Mouse (Mus musculus) midbrain, embryonic 15.5 days (tissue): Measurements from ENCODE around the gene Sinhcaf. TPM values are rescaled to one million over a fixed set of nuclear protein-coding genes. Genes with fewer than 3 reads are reported as not detected.

Experiments
- ATAC-seq: fragments of 200-750 bp; cut with Nextera tagmentation; replicated peaks from 2 replicates; pipeline ENCODE4 v1.8.0; 2017; ENCODE audit warnings: moderate TSS enrichment
- H3K27ac ChIP-seq: fragments of 300-500 bp; sonication (generic); 2 replicates; pipeline ENCODE4 v1.5.1; 2015; ENCODE audit warnings: mild to moderate bottlenecking, inconsistent platforms
- H3K27me3 ChIP-seq: fragments of 300-500 bp; sonication (generic); replicated peaks from 2 replicates; pipeline ENCODE4 v1.6.1; 2015; ENCODE audit warnings: inconsistent platforms
- H3K36me3 ChIP-seq: fragments of 300-500 bp; sonication (generic); replicated peaks from 2 replicates; pipeline ENCODE4 v1.6.1; 2015; ENCODE audit warnings: inconsistent platforms
- H3K4me1 ChIP-seq: fragments of 300-500 bp; sonication (generic); 2 replicates; pipeline ENCODE4 v1.6.1; 2015; ENCODE audit warnings: inconsistent platforms
- H3K4me2 ChIP-seq: fragments of 300-500 bp; sonication (generic); 2 replicates; pipeline ENCODE4 v1.6.1; 2015; ENCODE audit warnings: inconsistent platforms, mild to moderate bottlenecking, moderate library complexity
- H3K4me3 ChIP-seq: fragments of 300-500 bp; sonication (generic); 2 replicates; pipeline ENCODE4 v1.5.1; 2015; ENCODE audit warnings: mild to moderate bottlenecking, inconsistent platforms
- H3K9ac ChIP-seq: fragments of 300-500 bp; sonication (generic); 2 replicates; pipeline ENCODE4 v1.6.1; 2015; ENCODE audit warnings: mild to moderate bottlenecking, inconsistent platforms
- H3K9me3 ChIP-seq: fragments of 300-500 bp; sonication (generic); 2 replicates; pipeline ENCODE4 v1.6.1; 2016; ENCODE audit warnings: inconsistent platforms
- WGBS: fragments of 180-500 bp; shearing (Covaris S2); methylation state at CpG from one replicate; pipeline ENCODE4 v1.1.7; 2015; ENCODE audit warnings: mixed read lengths; 5-methylcytosine and 5-hydroxymethylcytosine counted together
- polyA plus RNA-seq: library from polyadenylated mRNA; unstranded; fragments of >200 nt; fragmentation: Nextera tagmentation; extraction: Ambion mirVana; gene quantifications from 2 replicates; pipeline ENCODE4 v1.2.1, GENCODE M21; 2015

Sinhcaf gene
- polyA plus RNA-seq, 1 experiment from 2014 or later, result 52.1 TPM

- H3K9me3 ChIP-seq, result no peaks in the 10 kb centered on the region
- H3K4me3 ChIP-seq, result no peak overlapping the region
- no peak overlapping the region for H3K9ac ChIP-seq
- no peak overlapping the region for H3K27ac ChIP-seq
- no peaks in the 10 kb centered on the region for H3K4me1 ChIP-seq
- no peak overlapping the region for H3K4me2 ChIP-seq
- ATAC-seq, result no peak
- 17% methylated on average over 9 of the region's 9 CpGs for WGBS
- H3K27me3 ChIP-seq, result no peaks in the 10 kb centered on the region
- no peaks in the 10 kb centered on the region for H3K36me3 ChIP-seq
Observed at GRCm38 (mm10) chr6:148972059-148972848, 26.0 kb upstream of the Sinhcaf start.

GRCm38 (mm10) chr6:148971385-148971940, 25.2 kb upstream of the Sinhcaf start:
- no peak overlapping the region for H3K4me2 ChIP-seq
- WGBS, result 35% methylated on average over 9 of the region's 9 CpGs
- ATAC-seq, result no peak
- H3K4me3 ChIP-seq, result no peak overlapping the region
- no peaks in the 10 kb centered on the region for H3K9me3 ChIP-seq
- no peaks in the 10 kb centered on the region for H3K4me1 ChIP-seq
- H3K27ac ChIP-seq, result no peak overlapping the region
- no peaks in the 10 kb centered on the region for H3K36me3 ChIP-seq
- H3K9ac ChIP-seq, result no peak overlapping the region
- no peaks in the 10 kb centered on the region for H3K27me3 ChIP-seq

GRCm38 (mm10) chr6:148961285-148961684, 15.0 kb upstream of the Sinhcaf start:
- Histone ChIP-seq H3K4me1 (no peaks in the 10 kb centered on the region), H3K4me3 (no peak overlapping the region), H3K4me2 (no peak overlapping the region), H3K9me3 (no peaks in the 10 kb centered on the region), H3K9ac (no peak overlapping the region), H3K27me3 (no peaks in the 10 kb centered on the region), H3K27ac (no peak overlapping the region), H3K36me3 (no peaks in the 10 kb centered on the region)
- no peak for ATAC-seq
- WGBS, result 50% methylated on average over 1 of the region's 1 CpGs

GRCm38 (mm10) chr6:148959540-148960238, 13.4 kb upstream of the Sinhcaf start:
- Histone ChIP-seq H3K4me2 (no peak overlapping the region), H3K36me3 (no peaks in the 10 kb centered on the region), H3K9ac (no peak overlapping the region), H3K27me3 (no peaks in the 10 kb centered on the region), H3K9me3 (no peaks in the 10 kb centered on the region), H3K4me3 (no peak overlapping the region), H3K4me1 (no peaks in the 10 kb centered on the region), H3K27ac (no peak overlapping the region)
- ATAC-seq, result no peak
- 71% methylated on average over 4 of the region's 4 CpGs for WGBS

- no peak for ATAC-seq
- Histone ChIP-seq H3K4me1 (no peaks in the 10 kb centered on the region), H3K9me3 (no peaks in the 10 kb centered on the region), H3K36me3 (no peaks in the 10 kb centered on the region), H3K4me3 (no peak overlapping the region), H3K4me2 (no peak overlapping the region), H3K9ac (no peak overlapping the region), H3K27me3 (no peaks in the 10 kb centered on the region), H3K27ac (no peak overlapping the region)
- 100% methylated on average over 1 of the region's 1 CpGs for WGBS
Observed at GRCm38 (mm10) chr6:148958712-148959111, 12.4 kb upstream of the Sinhcaf start.

- ATAC-seq, result no peak
- no peak overlapping the region for H3K9ac ChIP-seq
- 69% methylated on average over 3 of the region's 3 CpGs for WGBS
Observed at GRCm38 (mm10) chr6:148957046-148957445, 10.8 kb upstream of the Sinhcaf start.

GRCm38 (mm10) chr6:148955641-148956420, 9.6 kb upstream of the Sinhcaf start:
- Histone ChIP-seq H3K36me3 (no peaks in the 10 kb centered on the region), H3K9ac (no peak overlapping the region), H3K4me2 (no peak overlapping the region), H3K27me3 (no peaks in the 10 kb centered on the region), H3K4me3 (no peak overlapping the region), H3K27ac (no peak overlapping the region), H3K9me3 (no peaks in the 10 kb centered on the region), H3K4me1 (no peaks in the 10 kb centered on the region)
- no peak for ATAC-seq

More at GRCm38 (mm10) chr6:148957046-148957445, 10.8 kb upstream of the Sinhcaf start:
- Histone ChIP-seq H3K36me3 (no peaks in the 10 kb centered on the region), H3K9me3 (no peaks in the 10 kb centered on the region), H3K27me3 (no peaks in the 10 kb centered on the region), H3K4me1 (no peaks in the 10 kb centered on the region), H3K27ac (no peak overlapping the region), H3K4me3 (no peak overlapping the region), H3K4me2 (no peak overlapping the region)

- no peaks in the 10 kb centered on the region for H3K36me3 ChIP-seq
- peak overlapping the region; percentile 84 for H3K4me2 ChIP-seq
- H3K9ac ChIP-seq, result peak overlapping the region; percentile 57; the same call in 1 of the 2 replicates
- 0 out of 2 replicates have a peak, but pooled peaks cover 3% of the 10 kb centered on the region for H3K27me3 ChIP-seq
- peak overlapping the region; percentile 75 for H3K4me3 ChIP-seq
- 23% methylated on average over 11 of the region's 11 CpGs for WGBS
- ATAC-seq, result peak; percentile 10
- H3K27ac ChIP-seq, result peak overlapping the region; percentile 83; the same call in 1 of the 2 replicates
- H3K9me3 ChIP-seq, result no peaks in the 10 kb centered on the region
- peaks cover 16% of the 10 kb centered on the region for H3K4me1 ChIP-seq
Observed at GRCm38 (mm10) chr6:148946881-148947405, 676 bp upstream of the Sinhcaf start.

GRCm38 (mm10) chr6:148945509-148946408, 508 bp downstream of the Sinhcaf start:
- H3K27ac ChIP-seq, result peak overlapping the region; percentile 74
- no peaks in the 10 kb centered on the region for H3K9me3 ChIP-seq
- peak overlapping the region; percentile 84 for H3K4me2 ChIP-seq
- peaks cover 16% of the 10 kb centered on the region for H3K4me1 ChIP-seq
- under 1% methylated on average over 75 of the region's 75 CpGs for WGBS
- peak overlapping the region; percentile 75 for H3K4me3 ChIP-seq
- no peaks in the 10 kb centered on the region for H3K36me3 ChIP-seq
- ATAC-seq, result peak; percentile 54
- 0 out of 2 replicates have a peak, but pooled peaks cover 3% of the 10 kb centered on the region for H3K27me3 ChIP-seq
- H3K9ac ChIP-seq, result peak overlapping the region; percentile 73

GRCm38 (mm10) chr6:148944767-148945508, 1.3 kb downstream of the Sinhcaf start:
- Histone ChIP-seq H3K36me3 (no peaks in the 10 kb centered on the region), H3K4me1 (peaks cover 16% of the 10 kb centered on the region), H3K4me3 (peak overlapping the region; percentile 75), H3K4me2 (peak overlapping the region; percentile 84), H3K27me3 (0 out of 2 replicates have a peak, but pooled peaks cover 3% of the 10 kb centered on the region), H3K9ac (peak overlapping the region; percentile 73), H3K9me3 (no peaks in the 10 kb centered on the region), H3K27ac (peak overlapping the region; percentile 74)
- peak; percentile 70 for ATAC-seq
- WGBS, result under 1% methylated on average over 91 of the region's 92 CpGs
